18 mouse cellular contexts compared by ENCODE assay signal in the genomic region with DNA sequence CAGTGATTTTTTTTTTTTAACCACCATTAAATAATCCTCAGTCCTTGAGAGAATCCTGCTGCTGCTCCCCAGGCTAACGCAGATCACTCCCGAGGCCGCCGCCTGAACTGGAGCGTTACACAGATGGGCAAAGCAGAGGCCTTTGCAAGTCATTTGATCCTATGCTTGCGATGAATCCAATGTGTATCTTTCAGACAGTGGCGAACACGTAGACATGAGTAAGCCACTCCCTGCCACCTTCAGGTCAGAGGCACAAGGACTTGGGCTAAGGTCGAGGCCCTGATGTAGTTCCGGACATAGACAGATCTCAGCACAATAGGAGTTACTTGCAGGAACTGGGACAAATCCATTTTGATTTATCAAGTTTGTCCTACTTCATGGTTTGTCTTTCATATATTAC. TPM values are rescaled to one million over a fixed set of nuclear protein-coding genes. Genes with fewer than 3 reads are reported as not detected.
DNase-seq lines count a peak whose midpoint lies in the region; ATAC-seq and TF ChIP-seq lines count a peak whose summit lies in the region.
"Had no signal": no experiment of that assay in that cellular context is flagged by ENCODE, and none has a peak within 500 bp of the region (broad histone marks: within the 10 kb centered on the region; RNA-seq: fewer than 3 reads in every experiment).

No protein-coding gene starts in this region.

- no peak for TF ChIP-seq POLR2A in kidney, adult 2 months (IDR thresholded peaks at IDR 0.05; ENCODE audit: low read depth, low read length)
- TF ChIP-seq POLR2A in brain, embryonic 14.5 days (IDR thresholded peaks at IDR 0.05; ENCODE audit: borderline replicate concordance, extremely low read depth, insufficient read depth, insufficient read length, poor library complexity, severe bottlenecking), result no peak

- no peak overlapping the region for H3K4me2 ChIP-seq in kidney, embryonic 14.5 days (replicated peaks; ENCODE audit: low read depth, low read length)
- H3K4me2 ChIP-seq: embryonic facial prominence, embryonic 12.5 days; limb, embryonic 12.5 days; liver, embryonic 13.5 days; lung, embryonic 15.5 days; midbrain, embryonic 13.5 days had no signal

- H3K4me1 ChIP-seq in kidney, embryonic 14.5 days (ENCODE audit: control insufficient read depth, insufficient read depth, low read length), result no peaks in the 10 kb centered on the region
- H3K4me1 ChIP-seq in kidney, adult 2 months (ENCODE audit: control insufficient read depth, insufficient read depth, low read length), result no peaks in the 10 kb centered on the region
- no peaks in the 10 kb centered on the region; the same call in 1 of the 2 replicates for H3K4me1 ChIP-seq in heart, embryonic 10.5 days
- H3K4me1 ChIP-seq: embryonic facial prominence, embryonic 12.5 days; liver, embryonic 13.5 days; lung, embryonic 15.5 days had no signal

- H3K27ac ChIP-seq in kidney, embryonic 14.5 days (ENCODE audit: low read depth, low read length), result no peak overlapping the region
- H3K27ac ChIP-seq in kidney, adult 2 months (ENCODE audit: insufficient read depth, low read depth, low read length), result no peak overlapping the region
- no peak overlapping the region for H3K27ac ChIP-seq in heart, embryonic 10.5 days
- H3K27ac ChIP-seq: embryonic facial prominence, embryonic 12.5 days; limb, embryonic 12.5 days; liver, embryonic 13.5 days; lung, embryonic 15.5 days had no signal

- no peaks in the 10 kb centered on the region for H3K9me3 ChIP-seq in kidney, embryonic 14.5 days (ENCODE audit: control insufficient read depth, low read length)
- no peaks in the 10 kb centered on the region for H3K9me3 ChIP-seq in heart, embryonic 10.5 days
- H3K9me3 ChIP-seq: embryonic facial prominence, embryonic 12.5 days; G1E; liver, embryonic 13.5 days; lung, embryonic 15.5 days; midbrain, embryonic 13.5 days had no signal

- no peak overlapping the region for H3K4me3 ChIP-seq in kidney, embryonic 14.5 days (ENCODE audit: low read length)
- H3K4me3 ChIP-seq in kidney, adult 2 months (ENCODE audit: insufficient read depth, low read depth, low read length), result no peak overlapping the region
- H3K4me3 ChIP-seq in heart, embryonic 10.5 days, result no peak overlapping the region
- H3K4me3 ChIP-seq: embryonic facial prominence, embryonic 12.5 days; limb, embryonic 12.5 days; liver, embryonic 13.5 days; lung, embryonic 15.5 days; midbrain, embryonic 13.5 days had no signal

- ATAC-seq in kidney, embryonic 14.5 days (ENCODE audit: low FRiP score, low TSS enrichment), result peak; percentile 75; the same call in 1 of the 2 replicates
- ATAC-seq: midbrain, embryonic 13.5 days had no signal

- no peak overlapping the region for H3K9ac ChIP-seq in kidney, embryonic 14.5 days (ENCODE audit: low read depth, low read length)
- H3K9ac ChIP-seq: embryonic facial prominence, embryonic 12.5 days; limb, embryonic 12.5 days; liver, embryonic 13.5 days; lung, embryonic 15.5 days; midbrain, embryonic 13.5 days had no signal

- 29% methylated on average over 10 of the region's 10 CpGs for WGBS in kidney, embryonic 14.5 days
- 67% methylated on average over 10 of the region's 10 CpGs for WGBS in kidney, adult 2 months
- WGBS in heart, embryonic 10.5 days, result 82% methylated on average over 10 of the region's 10 CpGs

- no peak for TF ChIP-seq CTCF in kidney, adult 2 months (conservative IDR thresholded peaks at IDR 0.05; ENCODE audit: insufficient read depth, insufficient read length, low read depth, low read length)
- no peak for TF ChIP-seq CTCF in brain, embryonic 14.5 days (IDR thresholded peaks at IDR 0.05; ENCODE audit: borderline replicate concordance, extremely low read depth, insufficient read depth, insufficient read length)

- H3K27me3 ChIP-seq in kidney, embryonic 14.5 days (ENCODE audit: control insufficient read depth, insufficient read depth, low read length), result no peaks in the 10 kb centered on the region
- no peaks in the 10 kb centered on the region for H3K27me3 ChIP-seq in kidney, adult 2 months (replicated peaks; ENCODE audit: control insufficient read depth, insufficient read depth, low read length)
- H3K27me3 ChIP-seq in heart, embryonic 10.5 days (ENCODE audit: insufficient read depth, poor library complexity, severe bottlenecking), result no peaks in the 10 kb centered on the region
- H3K27me3 ChIP-seq: embryonic facial prominence, embryonic 12.5 days; limb, embryonic 12.5 days; liver, embryonic 13.5 days; lung, embryonic 15.5 days; midbrain, embryonic 13.5 days had no signal

- no peaks in the 10 kb centered on the region for H3K36me3 ChIP-seq in kidney, embryonic 14.5 days (ENCODE audit: control insufficient read depth, insufficient read depth, low read length)
- no peaks in the 10 kb centered on the region for H3K36me3 ChIP-seq in kidney, adult 2 months (ENCODE audit: control insufficient read depth, insufficient read depth, low read length)
- 0 out of 2 replicates have a peak, but pooled peaks cover 3% of the 10 kb centered on the region for H3K36me3 ChIP-seq in heart, embryonic 10.5 days
- H3K36me3 ChIP-seq: embryonic facial prominence, embryonic 12.5 days; G1E; limb, embryonic 12.5 days; liver, embryonic 13.5 days; lung, embryonic 15.5 days; midbrain, embryonic 13.5 days had no signal

- no peak for DNase-seq in kidney, adult 2 months
- peak; percentile 8 for DNase-seq in ES-CJ7 (ENCODE audit: low read depth, low spot score)
- DNase-seq in ZHBTc4 (ENCODE audit: low read depth, low spot score), result peak; percentile 11
- peak; percentile 51 for DNase-seq in brain, embryonic 14.5 days (ENCODE audit: low read depth)
- DNase-seq in heart, embryonic 10.5 days (ENCODE audit: low spot score), result no peak
- no peak for DNase-seq in right cerebral cortex, postnatal 4 days
- DNase-seq in thymus, postnatal 0 days (ENCODE audit: low spot score), result no peak
- DNase-seq: cerebellum, postnatal 14 days; kidney, adult 18-20 months; liver, embryonic 13.5 days; spleen, adult 18-20 months; thymus, adult 18-20 months had no signal

RNA-seq across cellular contexts. Expression of a gene that starts 49.0 kb away (rescaled TPM):
- 13.5 and 25.9 TPM in 2 replicates for polyA plus RNA-seq in kidney, embryonic 14.5 days (2014; fragmentation: Nextera tagmentation; extraction: Ambion mirVana)
- 5.7 and 6.2 TPM in 2 replicates for polyA plus RNA-seq in kidney, adult 2 months (2012; rRNA removed)
- 42.2 TPM in 2 replicates for polyA plus RNA-seq in brain, embryonic 14.5 days (2012; rRNA removed)
- 9.2 TPM in 2 replicates for polyA plus RNA-seq in heart, embryonic 10.5 days (2016; fragmentation: Nextera tagmentation; extraction: Ambion mirVana)
- polyA plus RNA-seq in thymus, postnatal 0 days (2015; fragmentation: Nextera tagmentation; extraction: Ambion mirVana), result 0.35 and 0.90 TPM in 2 replicates
- polyA plus RNA-seq: G1E had no signal

Comparison
In these comparisons a context has a peak if more than half of its experiments do, and no peak if none do; other contexts are left out.
1. DNase-seq: peak in ES-CJ7 (single experiment), ZHBTc4 (single experiment) and brain, embryonic 14.5 days (single experiment); none in kidney, adult 2 months (single experiment), heart, embryonic 10.5 days (single experiment), right cerebral cortex, postnatal 4 days (single experiment) and thymus, postnatal 0 days (single experiment).